Mouse (Mus musculus): ENCODE measurements around the gene Zap70.
"Not testable (repeated sequence)": the region's sequence is repeated elsewhere in the genome, so short reads cannot be mapped to it uniquely, and the experiment has no call there.

Gene Zap70

DNA sequence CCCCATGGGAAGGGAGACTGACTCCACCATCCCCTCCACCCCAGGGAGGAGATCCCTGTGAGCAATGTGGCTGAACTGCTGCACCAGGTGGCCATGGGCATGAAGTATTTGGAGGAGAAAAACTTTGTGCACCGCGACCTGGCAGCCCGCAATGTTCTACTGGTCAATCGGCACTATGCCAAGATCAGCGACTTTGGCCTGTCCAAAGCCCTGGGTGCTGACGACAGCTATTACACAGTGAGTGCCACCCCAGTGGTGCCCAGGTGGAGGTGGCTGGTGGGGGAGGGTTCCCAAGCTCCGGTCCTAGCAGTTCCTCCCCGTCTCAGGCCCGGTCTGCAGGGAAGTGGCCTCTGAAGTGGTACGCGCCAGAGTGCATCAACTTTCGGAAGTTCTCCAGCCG lies 19.2 kb downstream of the Zap70 start:
- DNase-seq: no peak

GRCm38 (mm10) chr1:36782476-36782875 lies 20.9 kb downstream of the Zap70 start:
- DNase-seq: no peak

GRCm38 (mm10) chr1:36784365-36785134 lies 23.0 kb downstream of the Zap70 start:
- DNase-seq: peak; percentile 68 to 70

DNA sequence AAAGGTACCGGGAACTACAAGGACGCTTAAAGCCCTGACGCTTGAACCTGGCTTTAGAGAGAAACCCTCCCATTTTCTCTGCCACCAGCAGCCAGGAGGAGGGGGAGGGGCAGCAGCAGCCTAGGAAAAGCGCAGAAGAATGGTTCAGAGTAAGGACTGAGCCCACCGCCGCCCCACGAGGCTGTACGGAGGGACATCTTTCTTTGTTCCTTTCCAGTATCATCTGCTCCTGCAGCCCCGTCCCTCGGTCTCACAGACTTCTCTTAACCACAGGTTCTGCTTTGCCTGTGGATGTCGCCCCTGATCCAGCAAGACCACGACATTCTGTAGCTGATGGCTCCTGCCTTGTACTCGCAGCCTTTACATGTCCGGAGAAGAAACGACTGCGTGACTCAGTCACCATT lies 23.6 kb downstream of the Zap70 start:
- peak in 1 of 2 experiments; percentile 44 for DNase-seq

- peak in 1 of 2 experiments; percentile 36 for DNase-seq
These were observed 24.8 kb downstream of the Zap70 start for GRCm38 (mm10) chr1:36786377-36786776.

DNA sequence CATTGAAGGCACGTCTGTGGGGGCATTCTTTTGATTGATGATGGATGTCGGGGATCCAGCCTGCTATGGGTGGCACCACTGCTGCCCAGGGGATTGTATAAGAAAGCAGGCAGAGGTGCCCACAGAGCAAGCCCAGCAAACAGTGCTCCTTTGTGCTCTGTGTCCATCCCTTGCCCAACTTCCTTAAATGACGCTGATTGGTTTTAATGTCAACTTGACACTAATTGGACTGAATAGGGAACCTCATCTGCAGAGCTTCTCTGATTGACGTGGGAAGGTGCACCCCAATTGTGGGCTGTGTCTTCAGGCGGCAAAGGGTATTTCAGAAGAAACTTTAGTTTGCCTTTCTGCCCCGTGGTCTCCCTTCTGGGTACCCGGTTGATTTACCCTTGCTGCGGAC lies 27.8 kb downstream of the Zap70 start:
- no peak for DNase-seq

- DNase-seq: no peak
These were observed 35.1 kb downstream of the Zap70 start for GRCm38 (mm10) chr1:36796711-36797110.

DNA sequence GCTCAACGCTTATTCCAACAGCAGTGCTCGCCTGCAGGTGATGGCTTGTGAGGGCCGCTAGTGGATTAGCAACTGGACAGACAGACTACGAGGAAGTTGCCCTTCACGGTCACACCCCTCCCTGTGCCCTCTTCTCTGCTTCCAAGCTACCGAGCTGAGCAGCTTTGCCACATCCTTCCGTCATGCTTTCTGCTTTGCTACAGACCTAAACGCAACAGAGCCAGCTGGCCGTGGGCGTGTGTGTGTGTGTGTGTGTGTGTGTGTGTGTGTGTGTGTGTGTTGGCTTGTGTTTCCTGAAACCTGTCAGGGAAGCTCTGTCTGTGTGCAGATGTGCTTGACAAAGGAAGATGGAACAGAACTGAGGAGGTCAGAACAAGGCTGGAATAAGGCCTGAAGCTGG lies 35.9 kb downstream of the Zap70 start:
- DNase-seq: peak; percentile 71 to 76

DNA sequence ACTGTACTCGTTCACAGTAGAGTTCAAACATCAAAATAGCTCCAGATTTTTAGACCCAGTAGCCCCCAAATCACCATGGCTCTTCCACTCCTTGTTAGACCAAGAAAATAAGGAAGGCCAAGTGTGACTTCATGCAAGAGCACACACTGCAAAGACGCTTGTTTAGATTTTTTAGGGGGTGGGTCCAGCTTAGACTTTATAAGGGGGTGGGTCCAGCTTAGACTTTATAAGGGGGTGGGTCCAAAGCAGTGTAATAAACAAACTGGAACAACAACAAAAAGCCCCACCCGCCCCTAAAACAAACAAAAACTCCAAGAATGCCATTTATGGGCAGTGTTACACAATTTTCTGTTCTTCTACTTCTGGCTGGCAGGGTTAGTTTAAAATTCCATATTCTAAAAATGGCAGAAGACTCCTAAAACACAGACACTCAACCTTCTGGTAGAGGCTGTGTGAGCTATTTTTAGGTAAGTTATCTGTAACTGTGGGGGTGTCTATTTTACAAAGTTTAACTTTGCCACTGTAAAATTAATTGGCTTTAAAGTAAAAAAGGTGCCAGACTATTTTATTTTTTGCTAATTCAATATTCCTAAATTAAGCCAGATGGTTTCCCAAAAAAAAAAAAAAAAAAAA lies 38.9 kb downstream of the Zap70 start:
- DNase-seq: no peak

GRCm38 (mm10) chr1:36804259-36804658 lies 42.7 kb downstream of the Zap70 start:
- DNase-seq: no peak

- no peak for DNase-seq
These were observed 43.2 kb downstream of the Zap70 start for GRCm38 (mm10) chr1:36804833-36805232.

DNA sequence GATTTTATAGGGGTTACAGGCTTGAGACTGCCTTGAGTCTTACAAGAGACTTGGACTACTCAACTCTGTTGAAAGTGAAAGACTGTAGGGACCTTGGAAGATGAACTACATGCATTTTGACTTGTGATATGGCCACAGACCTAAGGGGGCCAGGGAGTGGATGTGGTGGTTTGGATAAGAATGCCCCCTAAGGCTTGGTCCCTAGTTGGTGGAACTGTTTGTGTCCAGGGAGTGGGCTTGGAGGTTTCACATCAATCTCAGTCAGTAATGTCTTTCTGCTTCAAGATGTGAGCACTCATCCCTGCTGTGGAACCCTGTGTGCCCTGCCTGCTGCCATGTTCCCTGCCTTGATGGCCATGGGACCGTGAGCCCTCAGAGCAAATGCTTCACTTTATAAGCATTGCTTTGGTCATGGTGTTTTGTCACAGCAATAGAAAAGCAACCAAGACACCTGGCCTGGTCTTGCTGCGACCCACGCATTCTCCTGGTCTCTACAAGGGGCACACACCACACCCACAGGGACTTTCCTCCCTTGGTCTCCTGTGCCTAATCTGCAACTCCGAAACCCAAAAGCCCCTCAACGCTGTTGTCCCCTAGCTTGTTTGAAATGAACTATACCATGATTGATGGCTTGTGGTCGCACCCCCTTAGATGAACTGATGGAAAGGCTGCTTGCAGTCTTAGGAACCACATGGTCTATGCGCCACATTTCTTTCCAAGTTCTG lies 44.7 kb downstream of the Zap70 start:
- no peak for DNase-seq

GRCm38 (mm10) chr1:36807086-36807485 lies 45.5 kb downstream of the Zap70 start:
- no peak for DNase-seq

DNA sequence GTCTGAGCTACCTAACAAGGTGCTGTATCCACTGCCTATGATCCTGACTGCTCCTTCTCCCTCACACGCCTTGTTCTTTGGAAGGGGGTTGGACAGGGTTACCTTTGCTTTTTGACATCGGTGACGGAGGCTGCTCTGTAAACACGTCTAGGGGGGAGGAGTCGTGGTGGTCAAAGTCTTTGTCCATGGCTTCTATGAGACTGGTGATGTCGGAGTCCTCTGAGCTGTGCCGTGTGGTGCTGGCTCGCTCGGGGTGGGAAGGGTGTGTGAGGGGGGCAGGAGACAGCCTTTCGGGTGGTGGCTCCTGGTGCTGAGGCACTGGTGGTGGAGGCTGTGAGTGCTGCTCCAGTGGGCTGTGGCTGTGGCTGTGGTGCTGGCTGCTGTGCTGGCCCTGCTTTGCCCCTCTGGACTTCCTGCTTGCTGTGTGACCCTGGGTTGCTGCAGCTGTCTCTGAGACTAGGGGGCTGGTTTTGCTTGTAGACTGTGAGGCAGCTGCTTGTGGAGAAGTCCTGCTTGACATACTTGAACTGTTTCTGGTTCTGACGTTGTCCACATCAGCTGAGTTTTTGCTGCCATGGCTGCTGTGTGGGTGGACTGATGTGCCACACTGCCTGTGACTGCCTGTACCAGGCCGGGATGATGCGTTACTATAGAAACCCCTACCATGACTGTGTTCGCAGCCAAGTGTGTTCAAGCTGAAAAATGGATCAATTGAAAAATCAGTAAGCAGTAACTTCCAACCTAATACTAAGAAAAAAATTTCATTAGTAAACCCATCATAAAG lies 46.4 kb downstream of the Zap70 start:
- no peak for DNase-seq

DNA sequence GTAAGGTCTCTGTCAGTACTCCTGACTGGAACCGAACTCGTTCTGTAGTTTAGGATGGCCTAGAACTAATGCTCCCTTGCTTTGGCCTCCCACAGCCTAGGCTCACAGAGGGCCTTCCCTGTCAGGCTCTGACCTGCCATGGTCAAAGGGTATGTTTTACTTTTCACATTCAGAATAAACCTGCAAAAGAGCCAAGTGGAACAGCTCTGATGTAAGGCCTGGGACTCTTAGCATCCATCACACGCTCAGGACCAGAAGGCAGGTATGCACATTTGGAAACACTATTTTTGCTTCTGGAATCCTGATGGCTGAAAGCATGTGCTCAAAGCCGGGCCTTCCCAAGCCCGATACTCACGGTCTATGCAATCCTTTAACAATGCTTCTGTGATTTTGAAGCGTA lies 50.2 kb downstream of the Zap70 start:
- DNase-seq: no peak

DNA sequence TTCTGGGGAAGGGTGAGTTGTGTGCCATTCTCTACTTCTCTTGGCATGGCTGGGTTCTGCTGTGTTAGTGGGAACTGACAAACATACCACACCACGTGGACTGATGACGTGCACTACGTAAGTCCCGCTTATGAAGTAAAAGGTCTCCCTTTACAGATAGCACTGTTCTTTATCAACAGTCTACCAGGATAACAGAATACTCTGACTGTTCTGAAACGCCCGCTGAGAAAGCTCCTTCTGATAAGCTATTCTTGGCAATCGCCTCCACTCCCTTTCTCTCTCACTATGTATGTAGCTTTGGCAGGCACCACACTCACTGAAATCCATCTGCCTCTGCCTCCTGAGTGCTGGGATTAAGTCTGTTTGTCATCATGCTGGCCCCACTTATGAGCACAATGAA lies 51.8 kb downstream of the Zap70 start:
- DNase-seq: no peak

- DNase-seq: no peak
These were observed 52.8 kb downstream of the Zap70 start for GRCm38 (mm10) chr1:36814271-36814903.

DNA sequence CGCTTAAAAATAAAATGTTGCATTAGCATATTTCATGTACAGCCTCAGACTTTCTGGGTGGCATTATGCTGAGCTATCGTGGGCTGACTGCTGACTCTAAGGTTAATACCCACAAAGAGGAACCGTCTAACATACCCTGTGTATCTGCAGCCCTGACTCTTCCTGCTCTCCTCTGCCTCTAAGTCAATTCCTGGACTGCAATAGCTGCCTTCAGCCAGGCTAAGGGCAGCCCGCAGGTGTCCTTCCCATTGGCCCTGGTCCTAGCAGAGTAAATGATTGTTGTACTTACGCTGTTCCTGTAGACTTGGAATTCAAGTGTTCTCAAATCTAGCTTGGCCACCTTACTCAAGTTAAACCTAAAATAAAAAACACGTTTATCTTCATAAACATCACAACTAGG lies 53.6 kb downstream of the Zap70 start:
- DNase-seq: no peak

GRCm38 (mm10) chr1:36821918-36822317 lies 60.3 kb downstream of the Zap70 start:
- DNase-seq: not testable (repeated sequence)

GRCm38 (mm10) chr1:36824356-36824755 lies 62.8 kb downstream of the Zap70 start:
- DNase-seq: no peak

- DNase-seq: peak; percentile 40 to 65
These were observed 69.6 kb downstream of the Zap70 start for GRCm38 (mm10) chr1:36830913-36831866.
